Mouse (Mus musculus): Measurements from ENCODE around the gene Gm8871. TPM values are rescaled to one million over a fixed set of nuclear protein-coding genes. Genes with fewer than 3 reads are reported as not detected.
"Not testable (repeated sequence)": the region's sequence is repeated elsewhere in the genome, so short reads cannot be mapped to it uniquely, and the experiment has no call there.

Gm8871 gene
- polyA plus RNA-seq (2012; rRNA removed) = not detected in 2 replicates

GRCm38 (mm10) chr5:10947505-10947904 lies at the start of gene Gm8871, which contains the start of gene Gm8857:
TSS of gene Gm8871 (plus strand) at chr5:10947805.
TSS of gene Gm8857 (plus strand) at chr5:10947807.
- not testable (repeated sequence) for DNase-seq (ENCODE audit: low read depth)

- DNase-seq (ENCODE audit: low read depth) = not testable (repeated sequence)
Measured at GRCm38 (mm10) chr5:10953512-10953911, 5.9 kb downstream of the Gm8871 start.

- not testable (repeated sequence) for DNase-seq (ENCODE audit: low read depth)
Measured at GRCm38 (mm10) chr5:10958057-10958456, 10.5 kb downstream of the Gm8871 start.

Other genes starting within 250 kb of the Gm8871 start
- gene Gm8857, start within 50 bp of the Gm8871 start, polyA plus RNA-seq (2012; rRNA removed) = not detected in 2 replicates
- not detected in 2 replicates for gene Gm8879, start 179.8 kb downstream of the Gm8871 start, polyA plus RNA-seq (2012; rRNA removed)
- not detected in 2 replicates for gene Gm5861, start 235.3 kb downstream of the Gm8871 start, polyA plus RNA-seq (2012; rRNA removed)

All from gonadal fat pad, adult 2 months (tissue).